Mouse (Mus musculus): ENCODE data around the gene Akr1b10. TPM values are rescaled to one million over a fixed set of nuclear protein-coding genes. Genes with fewer than 3 reads are reported as not detected.

The Akr1b10 gene
- total and polyA plus RNA-seq, 3 experiments = 8.7 to 17.4 TPM; not detected in 1

GRCm38 (mm10) chr6:34343426-34343825, 40.6 kb upstream of the Akr1b10 start:
- Histone ChIP-seq H3K9me3 (replicated peaks; ENCODE audit: insufficient read depth, low read length) (no peaks in the 10 kb centered on the region), H3K9ac (ENCODE audit: control insufficient read depth, low read depth, low read length, poor library complexity, severe bottlenecking) (no peak overlapping the region), H3K4me1 (ENCODE audit: control insufficient read depth in 1 of 2, insufficient read depth in 2 of 2, low read length in 2 of 2) (no peaks in the 10 kb centered on the region), H3K4me3 (ENCODE audit: control insufficient read depth in 1 of 2, insufficient read depth in 1 of 2, low read depth in 2 of 2, low read length in 2 of 2) (no peak overlapping the region), H3K79me2 (ENCODE audit: control insufficient read depth, insufficient read depth, low read length, poor library complexity) (no peaks in the 10 kb centered on the region), H3K27ac (ENCODE audit: control insufficient read depth, low read depth, low read length) (no peak overlapping the region), H3K36me3 (ENCODE audit: control insufficient read depth in 1 of 2, insufficient read depth in 2 of 2, low read length in 2 of 2) (no peaks in the 10 kb centered on the region), H3K27me3 (ENCODE audit: control insufficient read depth in 1 of 2, insufficient read depth in 2 of 2, low read length in 2 of 2) (no peaks in the 10 kb centered on the region; a peak in 1 of 4 replicates)
- no peak for TF ChIP-seq USF2 (IDR thresholded peaks at IDR 0.05; ENCODE audit: borderline replicate concordance in 1 of 2, insufficient read depth in 1 of 2, low read depth in 1 of 2, low read length in 2 of 2)
- no peak for TF ChIP-seq ZMIZ1 (IDR thresholded peaks at IDR 0.05; ENCODE audit: low read depth, low read length)
- no peak for TF ChIP-seq SMC3 (IDR thresholded peaks at IDR 0.05; ENCODE audit: low read depth, low read length)
- TF ChIP-seq ZC3H11A (IDR thresholded peaks at IDR 0.05; ENCODE audit: low read depth, low read length) = no peak
- no peak for TF ChIP-seq TCF12 (IDR thresholded peaks at IDR 0.05; ENCODE audit: low read depth, low read length)
- TF ChIP-seq JUND (IDR thresholded peaks at IDR 0.05; ENCODE audit: low read depth, low read length) = no peak
- TF ChIP-seq MEF2A (IDR thresholded peaks at IDR 0.05; ENCODE audit: extremely low read depth, insufficient replicate concordance, low read depth, low read length, poor library complexity, severe bottlenecking) = no peak
- TF ChIP-seq HCFC1 (IDR thresholded peaks at IDR 0.05; ENCODE audit: low read depth, low read length) = no peak
- DNase-seq (ENCODE audit: low read depth, low spot score) = no peak

- DNase-seq (ENCODE audit: low read depth, low spot score) = no peak
- TF ChIP-seq POLR2AphosphoS5 (IDR thresholded peaks at IDR 0.05; ENCODE audit: borderline replicate concordance, low read depth, low read length) = no peak
- no peak for TF ChIP-seq RAD21 (IDR thresholded peaks at IDR 0.05; ENCODE audit: low read depth, low read length)
- no peak for TF ChIP-seq ZNF384 (IDR thresholded peaks at IDR 0.05; ENCODE audit: low read depth, low read length)
- no peak for TF ChIP-seq BHLHE40 (IDR thresholded peaks at IDR 0.05; ENCODE audit: borderline replicate concordance, low read depth, low read length)
- no peak for TF ChIP-seq TBP (IDR thresholded peaks at IDR 0.05; ENCODE audit: low read depth, low read length)
- TF ChIP-seq ELF1 (IDR thresholded peaks at IDR 0.05; ENCODE audit: low read depth, low read length) = no peak
- TF ChIP-seq HCFC1 (IDR thresholded peaks at IDR 0.05; ENCODE audit: low read depth, low read length) = no peak
- no peak for TF ChIP-seq ZMIZ1 (IDR thresholded peaks at IDR 0.05; ENCODE audit: low read depth, low read length)
- no peak for TF ChIP-seq CHD1 (IDR thresholded peaks at IDR 0.05; ENCODE audit: low read depth, low read length)
- no peak for TF ChIP-seq ZC3H11A (IDR thresholded peaks at IDR 0.05; ENCODE audit: low read depth, low read length)
- no peak for TF ChIP-seq USF1 (IDR thresholded peaks at IDR 0.05; ENCODE audit: low read depth, low read length)
- TF ChIP-seq CHD2 (IDR thresholded peaks at IDR 0.05; ENCODE audit: low read length) = no peak
- TF ChIP-seq MEF2A (IDR thresholded peaks at IDR 0.05; ENCODE audit: extremely low read depth, insufficient replicate concordance, low read depth, low read length, poor library complexity, severe bottlenecking) = no peak
- no peak for TF ChIP-seq JUND (IDR thresholded peaks at IDR 0.05; ENCODE audit: low read depth, low read length)
- TF ChIP-seq TAL1 (IDR thresholded peaks at IDR 0.05; ENCODE audit: low read length) = no peak
- TF ChIP-seq USF2 (IDR thresholded peaks at IDR 0.05; ENCODE audit: borderline replicate concordance in 1 of 2, insufficient read depth in 1 of 2, low read depth in 1 of 2, low read length in 2 of 2) = no peak
Measured at GRCm38 (mm10) chr6:34344135-34344850, 39.7 kb upstream of the Akr1b10 start.

More at GRCm38 (mm10) chr6:34344135-34344850, 39.7 kb upstream of the Akr1b10 start:
- H3K36me3 ChIP-seq (ENCODE audit: control insufficient read depth in 1 of 2, insufficient read depth in 2 of 2, low read length in 2 of 2) = no peaks in the 10 kb centered on the region
- no peaks in the 10 kb centered on the region for H3K79me2 ChIP-seq (ENCODE audit: control insufficient read depth, insufficient read depth, low read length, poor library complexity)
- H3K4me3 ChIP-seq (ENCODE audit: control insufficient read depth in 1 of 2, insufficient read depth in 1 of 2, low read depth in 2 of 2, low read length in 2 of 2) = no peak overlapping the region
- no peaks in the 10 kb centered on the region for H3K4me1 ChIP-seq (ENCODE audit: control insufficient read depth in 1 of 2, insufficient read depth in 2 of 2, low read length in 2 of 2)
- H3K27ac ChIP-seq (ENCODE audit: control insufficient read depth, low read depth, low read length) = no peak overlapping the region
- H3K9me3 ChIP-seq (replicated peaks; ENCODE audit: insufficient read depth, low read length) = no peaks in the 10 kb centered on the region
- no peak overlapping the region for H3K9ac ChIP-seq (ENCODE audit: control insufficient read depth, low read depth, low read length, poor library complexity, severe bottlenecking)
- H3K27me3 ChIP-seq (ENCODE audit: control insufficient read depth in 1 of 2, insufficient read depth in 2 of 2, low read length in 2 of 2) = no peaks in the 10 kb centered on the region; a peak in 1 of 4 replicates

Measured in MEL (cell line).